Mouse (Mus musculus) spleen, adult 2 months (tissue): ENCODE data around the gene Zdhhc18.

Source experiments
- CTCF ChIP-seq: fragments of 200-500 bp; IDR thresholded peaks from 2 replicates; pipeline ENCODE4 v1.5.1; 2011; ENCODE audit warnings: mild to moderate bottlenecking, inconsistent platforms; ENCODE audit not compliant: insufficient read depth, insufficient read length, insufficient replicate concordance; ENCODE audit errors: extremely low read depth
- POLR2A ChIP-seq: fragments of 200-500 bp; IDR thresholded peaks from 2 replicates; pipeline ENCODE4 v1.6.1; 2011; ENCODE audit warnings: low read depth, low read length, inconsistent platforms

GRCm38 (mm10) chr4:133662945-133663344 lies 13.0 kb upstream of the Zdhhc18 start:
- no peak for TF ChIP-seq POLR2A
- no peak for TF ChIP-seq CTCF
